Mouse (Mus musculus): ENCODE measurements at regions not wholly inside any gene's neighbourhood (a gene's known extent, or its start where the extent isn't known, plus 50 kb on each side); places are given as distances from the start of the nearest gene placed in this dataset.

DNA sequence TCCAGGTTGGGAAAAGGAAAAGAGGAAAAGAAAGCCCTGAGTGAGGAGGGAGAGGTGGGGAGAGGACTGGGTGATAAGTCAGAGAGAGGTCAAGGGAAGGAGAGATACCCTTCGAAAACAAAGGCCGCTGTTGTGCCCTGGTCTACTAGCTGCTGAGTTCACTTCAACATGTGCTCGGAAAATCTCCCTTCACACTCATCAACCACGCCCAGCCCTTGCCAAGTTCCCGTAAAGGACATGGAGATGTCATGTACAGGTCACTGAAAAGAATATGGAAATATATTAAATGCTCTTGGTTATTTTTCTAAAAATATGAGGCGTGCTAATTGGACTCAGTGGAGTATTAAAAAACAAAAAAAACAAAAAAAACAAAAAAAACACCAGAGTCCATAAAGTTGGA lies 359.5 kb upstream of the Actbl2 start:
- no peak for TF ChIP-seq POLR2A (IDR thresholded peaks at IDR 0.05; ENCODE audit: insufficient read depth, low read depth, low read length)
- TF ChIP-seq CTCF (IDR thresholded peaks at IDR 0.05; ENCODE audit: insufficient read depth, low read depth, low read length) = no peak
